Mouse (Mus musculus) thymus, postnatal 4 days (tissue): ENCODE measurements at regions not wholly inside any gene's neighbourhood (a gene's known extent, or its start where the extent isn't known, plus 50 kb on each side); places are given as distances from the start of the nearest gene placed in this dataset.

Source experiments
- DNase-seq: peaks from one replicate; pipeline ENCODE4 v3.0.0; 2021

- no peak for DNase-seq
Observed at GRCm38 (mm10) chr2:45171520-45172173, 54.5 kb upstream of the Zeb2 start.

GRCm38 (mm10) chr2:45170272-45170671 is 53.1 kb upstream of the Zeb2 start:
- no peak for DNase-seq

- no peak for DNase-seq
Observed at GRCm38 (mm10) chr2:45169429-45170070, 52.4 kb upstream of the Zeb2 start.

GRCm38 (mm10) chr2:45168606-45169005 is 51.4 kb upstream of the Zeb2 start:
- DNase-seq = no peak
